Mouse (Mus musculus): Measurements from ENCODE around the gene Atp6v0d1. TPM values are rescaled to one million over a fixed set of nuclear protein-coding genes. Genes with fewer than 3 reads are reported as not detected.
"Not testable (repeated sequence)": the region's sequence is repeated elsewhere in the genome, so short reads cannot be mapped to it uniquely, and the experiment has no call there.

Atp6v0d1 gene
- total RNA-seq (2018; cell fraction: chromatin; rRNA removed) = 100 to 1,000 TPM in 6 of 26 experiments, 10 to 100 TPM in 20; 30.8 to 121 (median 85.9) TPM
- total RNA-seq (2018; cell fraction: cytosol; rRNA removed) = 100 to 1,000 TPM; 213 to 351 (median 263) TPM
- total RNA-seq (2018; cell fraction: nucleus; rRNA removed) = 100 to 1,000 TPM in 22 of 26 experiments, 10 to 100 TPM in 4; 65.3 to 155 (median 120) TPM
- 238 to 301 TPM (median 263 TPM) in 3 replicates for polyA plus RNA-seq (2018)

DNA sequence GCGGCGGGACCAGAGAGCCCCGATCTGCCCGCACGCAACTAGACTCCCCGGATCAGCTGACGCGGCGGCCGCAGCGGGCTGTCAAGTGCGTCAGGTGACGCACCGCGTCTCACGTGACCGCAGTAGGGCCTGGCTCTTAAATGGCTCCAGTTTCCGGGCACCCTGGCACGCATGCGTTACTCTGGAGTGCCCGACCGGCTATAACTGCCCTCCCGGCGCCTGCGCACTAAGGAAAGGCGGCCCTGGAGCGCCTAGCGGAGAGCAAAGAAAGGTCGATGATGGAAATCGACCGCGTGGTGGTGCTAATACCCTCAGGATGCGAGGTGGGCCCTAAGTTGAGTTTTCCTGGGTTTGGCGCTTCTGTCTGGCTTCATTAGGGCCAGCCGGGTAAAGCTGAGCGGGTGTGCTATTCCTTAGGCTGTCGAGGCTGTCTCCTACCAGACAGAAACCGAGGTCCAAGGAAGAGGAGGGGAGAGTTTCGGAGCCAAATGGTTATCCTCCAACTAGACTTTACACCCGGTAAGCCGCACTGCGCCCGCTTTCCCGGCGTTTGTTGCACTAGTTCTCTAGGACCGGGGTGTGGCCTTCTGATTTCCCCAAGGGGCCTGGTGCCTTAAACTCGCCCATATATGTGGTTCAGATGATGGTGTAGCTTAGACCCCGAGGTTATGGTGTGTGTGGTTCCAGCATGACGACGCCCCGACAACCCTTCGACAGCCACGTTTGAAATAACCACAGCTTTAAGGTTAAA is at the start of gene Atp6v0d1:
TSS of gene Atp6v0d1 (minus strand) at position 96 of the 751 bp plus-strand sequence.
- H3K27ac ChIP-seq = peak within 1 kb of the TSS; percentile 92
- peaks cover 47% of the 10 kb centered on the region for H3K79me2 ChIP-seq (ENCODE audit: inconsistent target)
- H3K4me3 ChIP-seq (ENCODE audit: inconsistent target) = peak within 1 kb of the TSS; percentile 97
- peaks cover 6% of the 10 kb centered on the region; the same call in 1 of the 2 replicates for H3K36me3 ChIP-seq (ENCODE audit: inconsistent target)
- 2% methylated on average over 53 of the region's 53 CpGs for WGBS (ENCODE audit: missing documents)

- WGBS (ENCODE audit: missing documents) = 27% methylated on average over 38 of the region's 50 CpGs
- Histone ChIP-seq H3K27ac (no peak overlapping the region), H3K79me2 (ENCODE audit: inconsistent target) (peaks cover 39% of the 10 kb centered on the region), H3K36me3 (ENCODE audit: inconsistent target) (peaks cover 39% of the 10 kb centered on the region), H3K4me3 (ENCODE audit: inconsistent target) (peak overlapping the region; percentile 29)
Measured at GRCm38 (mm10) chr8:105613830-105614511, 48.1 kb upstream of the Atp6v0d1 start.

DNA sequence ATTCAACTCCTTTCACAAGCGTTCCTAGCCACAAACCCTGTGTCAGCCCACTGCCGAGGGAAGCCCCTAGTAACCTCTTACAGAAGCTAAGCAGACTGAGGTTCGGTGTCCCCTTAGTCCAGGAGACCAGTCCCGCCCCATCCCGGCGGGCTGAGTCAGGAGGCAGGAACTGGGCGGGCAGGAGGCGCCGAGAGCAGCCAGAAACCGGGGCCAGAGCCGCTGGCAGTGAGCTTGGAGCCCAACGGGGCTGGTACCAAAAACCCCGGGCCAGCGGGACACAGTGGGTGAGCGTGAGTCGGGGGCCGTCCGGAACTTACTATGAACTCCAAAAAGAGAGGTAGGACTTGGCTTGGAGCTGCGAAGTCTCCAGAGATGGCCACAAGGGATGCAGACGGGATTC is 47.2 kb upstream of the Atp6v0d1 start:
- Histone ChIP-seq H3K27ac (no peak overlapping the region), H3K4me3 (ENCODE audit: inconsistent target) (peak overlapping the region; percentile 29), H3K36me3 (ENCODE audit: inconsistent target) (peaks cover 29% of the 10 kb centered on the region), H3K79me2 (ENCODE audit: inconsistent target) (peaks cover 48% of the 10 kb centered on the region)
- 10% methylated on average over 19 of the region's 20 CpGs for WGBS (ENCODE audit: missing documents)

- Histone ChIP-seq H3K36me3 (ENCODE audit: inconsistent target) (peaks cover 17% of the 10 kb centered on the region), H3K27ac (no peak overlapping the region), H3K79me2 (ENCODE audit: inconsistent target) (peaks cover 55% of the 10 kb centered on the region), H3K4me3 (ENCODE audit: inconsistent target) (no peak overlapping the region)
- WGBS (ENCODE audit: missing documents) = 96% methylated on average over 9 of the region's 9 CpGs
Measured at GRCm38 (mm10) chr8:105611836-105612235, 46.0 kb upstream of the Atp6v0d1 start.

GRCm38 (mm10) chr8:105609771-105610170 is 43.9 kb upstream of the Atp6v0d1 start:
- Histone ChIP-seq H3K36me3 (ENCODE audit: inconsistent target) (no peaks in the 10 kb centered on the region), H3K27ac (no peak overlapping the region), H3K4me3 (ENCODE audit: inconsistent target) (no peak overlapping the region), H3K79me2 (ENCODE audit: inconsistent target) (peaks cover 68% of the 10 kb centered on the region)
- 28% methylated on average over 4 of the region's 4 CpGs for WGBS (ENCODE audit: missing documents)

- WGBS (ENCODE audit: missing documents) = 0% methylated on average over 2 of the region's 2 CpGs
- no peaks in the 10 kb centered on the region for H3K36me3 ChIP-seq (ENCODE audit: inconsistent target)
- no peak overlapping the region for H3K27ac ChIP-seq
- H3K4me3 ChIP-seq (ENCODE audit: inconsistent target) = no peak overlapping the region
- peaks cover 68% of the 10 kb centered on the region for H3K79me2 ChIP-seq (ENCODE audit: inconsistent target)
Measured at GRCm38 (mm10) chr8:105609355-105609754, 43.5 kb upstream of the Atp6v0d1 start.

- 3% methylated on average over 4 of the region's 4 CpGs for WGBS (ENCODE audit: missing documents)
- peaks cover 62% of the 10 kb centered on the region for H3K79me2 ChIP-seq (ENCODE audit: inconsistent target)
- no peaks in the 10 kb centered on the region for H3K36me3 ChIP-seq (ENCODE audit: inconsistent target)
- H3K27ac ChIP-seq = no peak overlapping the region
- no peak overlapping the region for H3K4me3 ChIP-seq (ENCODE audit: inconsistent target)
Measured at GRCm38 (mm10) chr8:105607684-105608083, 41.8 kb upstream of the Atp6v0d1 start.

- Histone ChIP-seq H3K36me3 (ENCODE audit: inconsistent target) (no peaks in the 10 kb centered on the region), H3K4me3 (ENCODE audit: inconsistent target) (peak overlapping the region; percentile 78), H3K79me2 (ENCODE audit: inconsistent target) (peaks cover 56% of the 10 kb centered on the region), H3K27ac (peak overlapping the region; percentile 55)
- WGBS (ENCODE audit: missing documents) = 19% methylated on average over 10 of the region's 10 CpGs
Measured at GRCm38 (mm10) chr8:105607062-105607461, 41.2 kb upstream of the Atp6v0d1 start.

DNA sequence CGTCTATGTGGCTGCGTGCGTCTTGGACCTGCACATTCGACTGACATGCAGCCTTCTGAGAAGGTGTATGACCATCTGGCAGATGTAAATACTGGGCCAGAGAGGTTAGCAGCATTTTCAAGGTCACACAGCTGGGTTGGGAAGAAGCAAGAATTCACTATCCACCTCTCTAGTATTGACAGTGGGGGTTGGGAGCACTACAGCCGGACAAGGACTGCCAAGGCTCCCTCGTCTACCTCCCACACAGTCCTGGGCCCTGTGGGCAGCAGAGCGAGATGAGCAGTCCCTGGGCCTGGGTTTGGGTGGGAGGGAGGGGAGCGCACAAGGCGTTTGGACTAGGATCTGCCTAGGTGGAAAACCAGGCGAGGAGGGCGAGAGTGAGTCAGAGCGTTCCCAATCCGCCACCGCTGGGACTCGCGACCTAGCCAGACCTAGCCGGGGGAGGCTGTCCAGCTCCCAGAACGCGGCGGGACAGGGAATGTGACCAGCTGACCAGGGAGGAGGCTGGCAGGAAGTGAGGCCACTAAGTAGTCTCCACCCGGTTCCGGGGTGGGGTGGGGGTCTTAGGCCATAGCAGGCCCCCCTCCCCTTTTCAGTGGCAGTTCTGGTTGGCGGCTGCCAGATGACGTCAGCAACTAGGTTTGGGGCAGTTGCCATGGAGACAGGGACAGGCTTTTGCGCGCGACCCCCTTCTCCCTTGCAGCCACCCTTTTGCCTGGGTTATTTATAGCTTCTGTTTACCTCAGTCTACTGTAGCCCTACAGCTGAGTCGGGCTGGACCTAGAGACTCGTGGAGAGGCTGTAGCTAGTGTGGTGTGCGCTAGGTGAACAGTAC is 40.6 kb upstream of the Atp6v0d1 start:
- 3% methylated on average over 26 of the region's 30 CpGs for WGBS (ENCODE audit: missing documents)
- peak overlapping the region; percentile 78 for H3K4me3 ChIP-seq (ENCODE audit: inconsistent target)
- H3K36me3 ChIP-seq (ENCODE audit: inconsistent target) = no peaks in the 10 kb centered on the region
- H3K79me2 ChIP-seq (ENCODE audit: inconsistent target) = peaks cover 49% of the 10 kb centered on the region
- peak overlapping the region; percentile 55 for H3K27ac ChIP-seq

DNA sequence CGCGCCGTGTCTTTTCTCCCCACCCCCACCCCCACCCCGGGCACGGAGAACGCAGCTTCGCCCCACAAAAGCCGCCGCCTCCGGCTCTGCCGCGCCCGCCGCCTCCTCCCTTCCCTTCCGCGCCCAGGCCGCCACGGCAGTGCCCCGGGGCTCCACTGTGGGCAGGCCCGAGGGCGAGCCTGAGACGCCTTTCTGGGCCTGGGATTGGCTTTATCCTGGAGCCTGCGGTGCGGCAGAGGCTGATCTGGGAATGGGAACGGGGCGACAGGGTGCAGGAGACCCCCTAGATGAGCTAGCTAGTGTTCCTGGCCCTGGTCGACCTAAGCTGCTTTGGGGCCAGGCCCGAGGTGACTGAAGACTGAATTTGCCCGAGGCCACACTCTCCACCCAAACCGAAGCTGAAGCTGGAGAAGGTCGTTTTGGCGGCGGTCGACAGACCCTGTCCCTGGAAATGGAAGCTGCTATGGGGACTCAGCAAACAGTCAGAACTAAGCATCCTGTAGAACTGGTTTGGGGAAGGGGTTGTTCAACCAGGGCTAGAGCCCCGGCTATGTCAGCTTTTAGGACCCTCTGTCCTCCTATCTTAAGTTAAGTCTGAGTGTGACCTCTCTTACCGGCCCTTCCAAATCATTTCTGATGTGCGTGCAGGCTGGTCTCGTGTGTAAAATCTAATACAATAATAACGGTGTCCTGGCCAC is 39.8 kb upstream of the Atp6v0d1 start:
- peak overlapping the region; percentile 78 for H3K4me3 ChIP-seq (ENCODE audit: inconsistent target)
- no peaks in the 10 kb centered on the region for H3K36me3 ChIP-seq (ENCODE audit: inconsistent target)
- peak overlapping the region; percentile 55 for H3K27ac ChIP-seq
- WGBS (ENCODE audit: missing documents) = under 1% methylated on average over 35 of the region's 39 CpGs
- H3K79me2 ChIP-seq (ENCODE audit: inconsistent target) = peaks cover 41% of the 10 kb centered on the region

- Histone ChIP-seq H3K79me2 (ENCODE audit: inconsistent target) (peaks cover 34% of the 10 kb centered on the region), H3K27ac (peak within 1 kb of the TSS; percentile 55), H3K4me3 (ENCODE audit: inconsistent target) (peak within 1 kb of the TSS; percentile 78), H3K36me3 (ENCODE audit: inconsistent target) (no peaks in the 10 kb centered on the region)
- WGBS (ENCODE audit: missing documents) = 1% methylated on average over 34 of the region's 42 CpGs
Measured at GRCm38 (mm10) chr8:105604804-105605381, 39.0 kb upstream of the Atp6v0d1 start, which contains the start of gene Ripor1. TSS of gene Ripor1 (plus strand) at chr8:105605255.

GRCm38 (mm10) chr8:105602540-105602939 is 36.7 kb upstream of the Atp6v0d1 start:
- H3K36me3 ChIP-seq (ENCODE audit: inconsistent target); H3K27ac ChIP-seq; H3K4me3 ChIP-seq (ENCODE audit: inconsistent target): not testable (repeated sequence)
- 81% methylated on average over 2 of the region's 3 CpGs for WGBS (ENCODE audit: missing documents)
- peaks cover 20% of the 10 kb centered on the region for H3K79me2 ChIP-seq (ENCODE audit: inconsistent target)

DNA sequence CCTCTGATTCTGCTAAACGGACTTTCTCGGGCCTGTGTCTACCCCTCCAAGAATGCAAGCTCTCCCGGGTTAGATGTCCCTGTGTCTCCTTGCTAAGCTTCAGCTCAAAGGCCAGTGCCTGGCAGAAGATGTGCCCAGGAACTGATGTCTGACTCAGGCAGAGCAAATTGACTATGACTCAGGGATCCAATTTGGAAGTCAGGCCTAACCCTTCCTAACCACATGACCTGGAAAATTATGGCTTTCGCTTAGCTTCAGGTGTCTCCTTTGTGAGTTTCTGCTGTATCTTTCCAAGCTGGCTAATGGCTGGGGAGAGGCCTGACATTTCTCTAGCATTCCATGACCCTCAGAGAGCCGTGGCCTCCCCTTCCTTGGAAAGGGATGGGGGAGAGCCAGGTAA is 35.5 kb upstream of the Atp6v0d1 start:
- Histone ChIP-seq H3K79me2 (ENCODE audit: inconsistent target) (peaks cover 8% of the 10 kb centered on the region; the same call in 1 of the 2 replicates), H3K36me3 (ENCODE audit: inconsistent target) (no peaks in the 10 kb centered on the region), H3K27ac (no peak overlapping the region), H3K4me3 (ENCODE audit: inconsistent target) (no peak overlapping the region)
- 84% methylated on average over 5 of the region's 5 CpGs for WGBS (ENCODE audit: missing documents)
